Mouse (Mus musculus) gastrocnemius, adult 2 months (tissue): ENCODE data around the gene Dusp3. TPM values are rescaled to one million over a fixed set of nuclear protein-coding genes. Genes with fewer than 3 reads are reported as not detected.

Experiments used
- DNase-seq: peaks from one replicate; pipeline ENCODE4 v3.0.0; 2022
- H3K27ac ChIP-seq: fragments of 200-600 bp; 2 replicates; pipeline ENCODE4 v1.8.1; 2022; ENCODE audit warnings: mild to moderate bottlenecking
- H3K4me3 ChIP-seq: fragments of 200-600 bp; 2 replicates; pipeline ENCODE4 v1.8.1; 2022; ENCODE audit warnings: mild to moderate bottlenecking, moderate library complexity
- CTCF ChIP-seq: fragments of 200-600 bp; IDR thresholded peaks from 2 replicates; pipeline ENCODE4 v1.8.1; 2022; ENCODE audit warnings: antibody characterized with exemption, mild to moderate bottlenecking, moderate library complexity
- intact Hi-C: fragments of 180-260 bp; cut with DNase I; formaldehyde crosslinking; loops from one replicate; pipeline ENCODE4 v1.15.1; 2025
- total RNA-seq, 2 experiments: library from RNA; stranded (reverse); gene quantifications; 2 replicates each; pipeline ENCODE4 v1.2.3; 2021

The Dusp3 gene
- total RNA-seq, 2 experiments from 2014 or later, result 123 to 129 TPM

DNA sequence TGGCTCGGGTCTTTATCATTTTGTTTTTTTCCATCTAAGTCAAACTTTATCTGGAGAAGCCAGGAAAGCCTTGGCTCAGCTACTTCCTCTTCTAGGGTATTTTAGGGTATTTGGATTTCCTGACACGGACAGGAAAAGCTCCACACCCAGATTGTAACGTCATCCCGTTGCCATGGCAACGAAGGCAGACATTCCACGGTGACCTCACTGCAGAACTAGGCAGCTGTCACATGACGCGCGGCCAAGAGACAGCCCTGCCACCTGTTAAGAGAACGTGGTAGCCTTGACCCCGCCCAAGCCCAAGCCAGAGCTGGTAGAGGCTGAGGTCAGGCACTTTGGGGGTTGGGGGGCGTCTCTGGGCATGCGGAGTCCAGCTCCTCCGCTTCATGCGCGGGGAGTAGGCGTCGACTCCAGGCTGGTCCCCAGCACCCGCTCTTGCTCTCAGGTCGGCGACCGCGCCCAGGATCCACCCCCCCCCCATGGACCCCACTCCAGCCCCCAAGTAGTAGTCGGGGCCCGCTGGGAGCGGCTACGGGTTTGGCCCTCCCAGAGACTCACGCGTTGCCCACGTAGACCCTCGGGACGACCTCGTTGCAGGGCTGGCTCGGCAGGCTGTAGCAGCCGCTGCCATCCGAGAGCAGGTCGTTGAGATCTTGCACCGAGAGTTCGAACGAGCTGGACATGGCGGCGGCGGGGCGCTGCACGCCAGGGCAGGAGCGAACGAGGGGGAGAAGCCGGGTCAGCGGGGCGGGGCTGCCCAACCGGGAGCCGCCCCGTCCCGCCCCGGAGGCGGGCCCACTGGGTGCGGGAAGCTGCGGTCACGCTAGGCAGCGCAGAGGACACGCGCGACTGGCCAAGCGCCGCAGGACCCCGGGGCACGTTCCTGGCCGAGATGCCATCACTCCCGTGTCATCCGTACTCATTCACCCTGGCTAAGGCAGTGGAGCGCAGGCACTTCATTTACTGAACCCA, 2.5 kb downstream of the Dusp3 start, which contains the start of gene Cfap97d1:
TSS of gene Cfap97d1 (plus strand) at position 226 of the 972 bp plus-strand sequence.
- peak; percentile 98 for DNase-seq
- H3K4me3 ChIP-seq, result peak within 1 kb of the TSS; percentile 90
- intact Hi-C loops, result loop anchor here (5.0 kb wide), 1 partner anchor 153 kb away; no protein-coding TSS in a partner anchor
- no peak for TF ChIP-seq CTCF
- peak within 1 kb of the TSS; percentile 99 for H3K27ac ChIP-seq

- Histone ChIP-seq H3K27ac (peak overlapping the region; percentile 99), H3K4me3 (peak overlapping the region; percentile 90)
- no peak for DNase-seq
- TF ChIP-seq CTCF, result no peak
- intact Hi-C loops, result no loop called here
These were observed 3.3 kb downstream of the Dusp3 start for GRCm38 (mm10) chr11:101983431-101983921.

DNA sequence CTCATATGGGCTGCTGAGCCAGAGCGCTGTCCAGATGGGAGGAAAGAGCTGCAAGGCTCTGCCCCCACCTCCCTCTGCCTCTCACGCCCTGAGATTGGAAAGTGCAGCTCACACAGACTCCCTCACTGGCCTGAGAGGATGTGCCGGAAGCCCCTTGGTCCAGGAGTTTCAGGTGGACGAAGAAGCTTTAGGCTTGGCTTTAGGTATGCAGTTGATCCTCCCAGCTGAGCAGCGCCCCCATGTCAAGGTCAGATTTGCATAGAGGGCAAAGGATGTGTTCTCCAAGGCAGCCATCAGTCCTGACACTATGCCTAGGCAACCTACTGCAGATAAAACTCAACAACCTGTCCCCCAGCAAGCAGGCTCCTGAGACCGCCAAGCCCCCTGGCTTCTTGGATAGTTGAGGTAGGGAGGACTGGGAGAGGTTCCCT, 3.8 kb downstream of the Dusp3 start:
- TF ChIP-seq CTCF, result no peak
- intact Hi-C loops, result no loop called here
- Histone ChIP-seq H3K4me3 (peak overlapping the region; percentile 90), H3K27ac (peak overlapping the region; percentile 99)
- peak; percentile 41 for DNase-seq

DNA sequence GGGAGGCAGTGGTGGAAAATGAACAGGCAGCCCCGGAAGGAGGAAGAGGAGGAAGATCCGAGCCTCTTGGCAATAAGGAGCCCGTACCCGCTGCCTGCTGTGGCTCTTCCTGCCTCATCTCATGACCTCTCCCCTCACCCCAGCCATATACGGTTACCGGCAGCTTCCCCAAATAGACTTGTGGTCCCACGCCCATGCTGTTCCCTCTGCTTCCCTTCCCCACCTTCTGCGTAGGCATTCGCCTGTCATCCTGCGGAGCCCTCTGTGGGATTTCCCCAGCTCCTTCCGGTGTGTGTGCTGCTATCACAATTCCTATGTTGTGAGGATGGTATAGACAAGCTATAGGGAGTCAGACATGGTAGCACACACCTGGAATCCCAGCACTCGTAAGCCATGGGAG, 5.0 kb downstream of the Dusp3 start:
- intact Hi-C loops, result no loop called here
- DNase-seq, result peak; percentile 79
- Histone ChIP-seq H3K4me3 (peak overlapping the region; percentile 90), H3K27ac (peak overlapping the region; percentile 99)
- no peak for TF ChIP-seq CTCF

DNA sequence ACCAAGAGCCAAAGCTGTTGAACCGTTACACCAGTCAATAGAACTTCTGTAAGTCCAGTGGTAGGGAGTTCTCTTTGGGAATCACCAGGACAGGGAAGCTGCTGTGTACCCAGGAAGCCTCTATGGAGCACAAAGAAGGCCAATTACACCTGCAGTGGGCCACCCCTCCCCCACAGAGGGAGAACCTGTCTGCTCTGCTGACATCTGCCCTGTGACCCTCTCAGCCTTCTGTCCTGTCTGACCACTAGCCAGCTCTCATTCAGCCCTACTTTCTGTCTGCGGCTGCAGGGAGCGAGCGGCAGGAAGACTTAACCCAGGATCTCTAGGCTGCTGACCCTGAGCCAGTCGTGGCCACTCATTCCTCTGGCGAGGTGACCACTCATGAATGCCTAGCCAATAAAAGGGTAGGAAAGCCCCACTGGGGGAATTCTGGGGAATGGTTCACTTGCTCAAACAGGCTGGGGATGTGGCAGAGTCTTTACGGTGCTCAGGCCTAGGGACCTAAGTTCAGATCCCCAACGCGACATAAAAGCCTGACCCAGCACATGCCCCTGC, 6.1 kb downstream of the Dusp3 start:
- no peak for TF ChIP-seq CTCF
- intact Hi-C loops, result no loop called here

DNA sequence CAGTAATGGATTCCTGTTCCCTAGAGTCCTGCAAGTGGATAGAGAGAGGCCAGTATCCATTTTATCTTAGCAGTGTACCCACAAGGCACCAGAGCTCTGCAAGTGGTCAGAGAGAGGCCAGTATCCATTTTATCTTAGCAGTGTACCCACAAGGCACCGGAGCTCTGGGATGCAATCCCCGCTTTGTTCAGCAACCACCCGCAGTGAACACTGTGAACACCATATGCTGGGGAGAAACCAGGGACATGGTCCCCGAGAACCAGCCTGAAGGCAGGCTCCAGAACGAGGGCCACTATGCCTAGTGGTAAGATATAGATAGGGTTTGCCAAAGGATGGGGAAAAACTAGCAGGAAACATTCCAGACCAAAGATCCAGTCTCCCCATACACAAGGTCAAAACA, 7.7 kb downstream of the Dusp3 start:
- TF ChIP-seq CTCF, result no peak
- H3K4me3 ChIP-seq, result no peak overlapping the region
- intact Hi-C loops, result loop anchor here (10.0 kb wide), 1 partner anchor 164 kb away; no protein-coding TSS in a partner anchor
- no peak for DNase-seq
- H3K27ac ChIP-seq, result no peak overlapping the region; the same call in 1 of the 2 replicates

More for the DNA sequence above, 6.1 kb downstream of the Dusp3 start:
- DNase-seq, result no peak
- Histone ChIP-seq H3K4me3 (peak overlapping the region; percentile 90), H3K27ac (peak overlapping the region; percentile 99)

- peak; percentile 16; the same call in 1 of the 2 replicates for TF ChIP-seq CTCF
- Histone ChIP-seq H3K4me3 (no peak overlapping the region), H3K27ac (no peak overlapping the region)
- intact Hi-C loops, result loop anchor here (10.0 kb wide), 1 partner anchor 162 kb away; no protein-coding TSS in a partner anchor
- DNase-seq, result no peak
These were observed 9.9 kb downstream of the Dusp3 start for GRCm38 (mm10) chr11:101976949-101977348.

DNA sequence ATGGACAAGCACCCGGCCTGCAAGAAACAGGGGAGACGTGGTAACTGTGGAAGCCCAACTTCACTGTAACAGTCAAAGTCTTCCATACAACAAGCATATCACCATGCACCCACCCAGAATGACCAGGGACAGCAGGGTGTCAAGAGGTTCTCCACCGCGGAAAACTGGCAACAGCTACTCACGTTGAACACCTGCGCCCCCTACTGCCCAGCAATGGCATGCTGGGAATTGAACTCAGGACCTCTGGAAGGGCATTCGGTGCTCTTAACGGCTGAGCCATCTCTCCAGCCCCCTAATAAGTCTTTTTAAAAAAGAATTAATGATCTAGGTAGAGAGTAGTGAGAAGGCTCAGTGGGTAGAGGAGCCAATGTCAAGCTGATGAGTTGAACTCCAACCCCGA, 11.9 kb downstream of the Dusp3 start:
- no peak overlapping the region for H3K27ac ChIP-seq
- peak; percentile 61 for TF ChIP-seq CTCF
- DNase-seq, result peak; percentile 59
- H3K4me3 ChIP-seq, result no peak overlapping the region
- intact Hi-C loops, result loop anchor here (10.0 kb wide), 1 partner anchor 160 kb away; no protein-coding TSS in a partner anchor

GRCm38 (mm10) chr11:101974181-101974580, 12.6 kb downstream of the Dusp3 start:
- DNase-seq, result no peak
- intact Hi-C loops, result loop anchor here (10.0 kb wide), 1 partner anchor 159 kb away; no protein-coding TSS in a partner anchor
- H3K27ac ChIP-seq, result no peak overlapping the region
- no peak overlapping the region for H3K4me3 ChIP-seq
- TF ChIP-seq CTCF, result no peak

DNA sequence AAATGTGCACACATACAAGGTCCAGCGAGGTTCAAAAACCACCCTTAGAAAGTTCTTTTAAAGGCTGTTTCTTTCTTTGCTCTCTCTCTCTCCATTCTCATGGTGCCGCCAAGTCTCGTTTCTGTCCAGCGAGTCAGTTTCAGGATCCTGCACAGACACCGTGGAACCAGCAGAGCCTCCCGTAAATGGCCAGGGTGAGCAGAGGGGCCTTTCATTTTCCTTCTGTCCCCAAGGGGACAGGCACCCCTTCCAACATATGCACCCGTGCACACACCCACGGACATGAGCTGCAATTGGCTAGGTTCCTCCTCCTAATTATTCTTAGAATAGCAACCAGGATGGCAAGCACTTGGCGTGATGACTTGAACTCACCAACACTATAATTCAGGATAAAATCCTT, 13.3 kb downstream of the Dusp3 start:
- intact Hi-C loops, result loop anchor here (10.0 kb wide), 1 partner anchor 159 kb away; no protein-coding TSS in a partner anchor

DNA sequence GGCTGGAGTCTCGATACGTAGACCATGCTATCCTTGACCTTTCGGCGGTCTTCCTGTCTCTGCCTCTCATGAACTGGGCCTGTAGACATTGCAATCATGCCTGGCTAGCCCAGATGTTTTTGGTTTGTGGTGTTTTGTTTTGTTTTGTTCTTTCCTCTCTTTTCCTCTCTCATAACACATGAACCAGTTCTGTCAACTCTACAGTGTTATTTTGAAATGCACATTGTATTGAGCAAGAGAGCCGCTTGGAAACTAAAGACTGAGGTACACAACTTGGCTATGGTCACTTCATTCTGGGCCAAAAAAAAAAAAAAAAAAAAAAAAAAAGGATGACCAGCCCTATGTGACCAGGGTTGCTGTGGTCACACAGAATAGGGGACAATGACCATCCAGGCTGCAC, 14.2 kb downstream of the Dusp3 start:
- no peak overlapping the region for H3K4me3 ChIP-seq
- intact Hi-C loops, result loop anchor here (10.0 kb wide), 1 partner anchor 158 kb away; no protein-coding TSS in a partner anchor
- no peak for TF ChIP-seq CTCF
- H3K27ac ChIP-seq, result peak overlapping the region; percentile 43; the same call in 1 of the 2 replicates
- DNase-seq, result no peak

More for the DNA sequence above, 13.3 kb downstream of the Dusp3 start:
- no peak for TF ChIP-seq CTCF
- DNase-seq, result no peak
- H3K27ac ChIP-seq, result no peak overlapping the region
- no peak overlapping the region for H3K4me3 ChIP-seq

DNA sequence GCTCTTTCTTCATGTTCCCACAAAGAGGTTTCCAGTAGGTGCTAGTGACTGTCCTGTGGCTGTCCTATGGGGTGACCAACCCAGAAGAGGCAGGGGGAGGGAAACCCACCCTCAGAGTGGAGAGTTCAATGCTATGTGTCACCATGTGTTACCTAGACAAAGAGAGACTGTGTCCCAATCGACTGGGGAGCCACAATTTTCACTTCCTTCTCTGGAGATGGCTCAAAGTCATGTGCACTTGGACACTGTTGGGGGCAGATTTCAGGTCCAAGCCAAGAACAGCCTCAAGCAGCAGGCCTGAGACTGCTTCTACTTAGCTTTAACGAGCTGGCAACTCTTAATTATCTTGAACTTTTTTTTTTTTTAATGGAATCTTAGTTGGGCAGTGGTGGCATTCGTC, 14.7 kb downstream of the Dusp3 start:
- intact Hi-C loops, result loop anchor here (10.0 kb wide), 1 partner anchor 157 kb away; no protein-coding TSS in a partner anchor
- Histone ChIP-seq H3K4me3 (no peak overlapping the region), H3K27ac (peak overlapping the region; percentile 43)
- DNase-seq, result no peak
- TF ChIP-seq CTCF, result no peak
